Mouse (Mus musculus): ENCODE measurements at regions not wholly inside any gene's neighbourhood (a gene's known extent, or its start where the extent isn't known, plus 50 kb on each side); places are given as distances from the start of the nearest gene placed in this dataset.
"Not testable (repeated sequence)": the region's sequence is repeated elsewhere in the genome, so short reads cannot be mapped to it uniquely, and the experiment has no call there.

- Histone ChIP-seq H3K27ac (ENCODE audit: control insufficient read depth, insufficient read depth, low read depth, low read length) (no peak overlapping the region), H3K4me1 (ENCODE audit: control insufficient read depth, insufficient read depth, low read length) (no peaks in the 10 kb centered on the region), H3K36me3 (ENCODE audit: control insufficient read depth, insufficient read depth, low read length) (no peaks in the 10 kb centered on the region), H3K4me3 (ENCODE audit: control insufficient read depth, low read depth, low read length) (no peak overlapping the region), H3K27me3 (ENCODE audit: control insufficient read depth, insufficient read depth, low read length) (no peaks in the 10 kb centered on the region)
- TF ChIP-seq CTCF (IDR thresholded peaks at IDR 0.05; ENCODE audit: control insufficient read depth, insufficient read depth, insufficient replicate concordance, low read depth, low read length) (no peak), POLR2A (IDR thresholded peaks at IDR 0.05; ENCODE audit: control insufficient read depth, low read depth, low read length) (no peak)
Observed at GRCm38 (mm10) chr6:107222602-107223001, 307.0 kb upstream of the Lrrn1 start.

- not testable (repeated sequence) for H3K27me3 ChIP-seq (ENCODE audit: control insufficient read depth, insufficient read depth, low read length); H3K27ac ChIP-seq (ENCODE audit: control insufficient read depth, insufficient read depth, low read depth, low read length); H3K36me3 ChIP-seq (ENCODE audit: control insufficient read depth, insufficient read depth, low read length); H3K4me3 ChIP-seq (ENCODE audit: control insufficient read depth, low read depth, low read length); H3K4me1 ChIP-seq (ENCODE audit: control insufficient read depth, insufficient read depth, low read length)
Observed at GRCm38 (mm10) chr6:107229843-107230242, 299.7 kb upstream of the Lrrn1 start.

- no peaks in the 10 kb centered on the region for H3K27me3 ChIP-seq (ENCODE audit: control insufficient read depth, insufficient read depth, low read length)
- no peaks in the 10 kb centered on the region for H3K4me1 ChIP-seq (ENCODE audit: control insufficient read depth, insufficient read depth, low read length)
- H3K27ac ChIP-seq (ENCODE audit: control insufficient read depth, insufficient read depth, low read depth, low read length), result no peak overlapping the region
- TF ChIP-seq POLR2A (IDR thresholded peaks at IDR 0.05; ENCODE audit: control insufficient read depth, low read depth, low read length), result no peak
- TF ChIP-seq CTCF (IDR thresholded peaks at IDR 0.05; ENCODE audit: control insufficient read depth, insufficient read depth, insufficient replicate concordance, low read depth, low read length), result no peak
- no peak overlapping the region for H3K4me3 ChIP-seq (ENCODE audit: control insufficient read depth, low read depth, low read length)
- no peaks in the 10 kb centered on the region for H3K36me3 ChIP-seq (ENCODE audit: control insufficient read depth, insufficient read depth, low read length)
Observed at GRCm38 (mm10) chr6:107237692-107238091, 291.9 kb upstream of the Lrrn1 start.

GRCm38 (mm10) chr6:107243981-107244380 is 285.6 kb upstream of the Lrrn1 start:
- no peak for TF ChIP-seq CTCF (IDR thresholded peaks at IDR 0.05; ENCODE audit: control insufficient read depth, insufficient read depth, insufficient replicate concordance, low read depth, low read length)
- TF ChIP-seq POLR2A (IDR thresholded peaks at IDR 0.05; ENCODE audit: control insufficient read depth, low read depth, low read length), result no peak
- no peaks in the 10 kb centered on the region for H3K36me3 ChIP-seq (ENCODE audit: control insufficient read depth, insufficient read depth, low read length)

GRCm38 (mm10) chr6:107280348-107280747 is 249.2 kb upstream of the Lrrn1 start:
- Histone ChIP-seq H3K4me3 (ENCODE audit: control insufficient read depth, low read depth, low read length) (no peak overlapping the region), H3K27ac (ENCODE audit: control insufficient read depth, insufficient read depth, low read depth, low read length) (no peak overlapping the region), H3K36me3 (ENCODE audit: control insufficient read depth, insufficient read depth, low read length) (no peaks in the 10 kb centered on the region), H3K4me1 (ENCODE audit: control insufficient read depth, insufficient read depth, low read length) (no peaks in the 10 kb centered on the region), H3K27me3 (ENCODE audit: control insufficient read depth, insufficient read depth, low read length) (no peaks in the 10 kb centered on the region)
- TF ChIP-seq POLR2A (IDR thresholded peaks at IDR 0.05; ENCODE audit: control insufficient read depth, low read depth, low read length) (no peak), CTCF (IDR thresholded peaks at IDR 0.05; ENCODE audit: control insufficient read depth, insufficient read depth, insufficient replicate concordance, low read depth, low read length) (no peak)

More at GRCm38 (mm10) chr6:107243981-107244380, 285.6 kb upstream of the Lrrn1 start:
- Histone ChIP-seq H3K27me3 (ENCODE audit: control insufficient read depth, insufficient read depth, low read length) (no peaks in the 10 kb centered on the region), H3K4me1 (ENCODE audit: control insufficient read depth, insufficient read depth, low read length) (no peaks in the 10 kb centered on the region), H3K27ac (ENCODE audit: control insufficient read depth, insufficient read depth, low read depth, low read length) (no peak overlapping the region), H3K4me3 (ENCODE audit: control insufficient read depth, low read depth, low read length) (no peak overlapping the region)

- TF ChIP-seq POLR2A (IDR thresholded peaks at IDR 0.05; ENCODE audit: control insufficient read depth, low read depth, low read length) (no peak), CTCF (IDR thresholded peaks at IDR 0.05; ENCODE audit: control insufficient read depth, insufficient read depth, insufficient replicate concordance, low read depth, low read length) (no peak)
- Histone ChIP-seq H3K36me3 (ENCODE audit: control insufficient read depth, insufficient read depth, low read length) (no peaks in the 10 kb centered on the region), H3K27me3 (ENCODE audit: control insufficient read depth, insufficient read depth, low read length) (no peaks in the 10 kb centered on the region), H3K4me3 (ENCODE audit: control insufficient read depth, low read depth, low read length) (no peak overlapping the region), H3K27ac (ENCODE audit: control insufficient read depth, insufficient read depth, low read depth, low read length) (no peak overlapping the region), H3K4me1 (ENCODE audit: control insufficient read depth, insufficient read depth, low read length) (no peaks in the 10 kb centered on the region)
Observed at GRCm38 (mm10) chr6:107290850-107291249, 238.7 kb upstream of the Lrrn1 start.

GRCm38 (mm10) chr6:107303676-107304369 is 225.7 kb upstream of the Lrrn1 start:
- Histone ChIP-seq H3K27me3 (ENCODE audit: control insufficient read depth, insufficient read depth, low read length) (no peaks in the 10 kb centered on the region), H3K4me3 (ENCODE audit: control insufficient read depth, low read depth, low read length) (no peak overlapping the region), H3K27ac (ENCODE audit: control insufficient read depth, insufficient read depth, low read depth, low read length) (no peak overlapping the region), H3K36me3 (ENCODE audit: control insufficient read depth, insufficient read depth, low read length) (no peaks in the 10 kb centered on the region), H3K4me1 (ENCODE audit: control insufficient read depth, insufficient read depth, low read length) (no peaks in the 10 kb centered on the region)
- TF ChIP-seq POLR2A (IDR thresholded peaks at IDR 0.05; ENCODE audit: control insufficient read depth, low read depth, low read length) (no peak), CTCF (IDR thresholded peaks at IDR 0.05; ENCODE audit: control insufficient read depth, insufficient read depth, insufficient replicate concordance, low read depth, low read length) (no peak)

- no peak for TF ChIP-seq CTCF (IDR thresholded peaks at IDR 0.05; ENCODE audit: control insufficient read depth, insufficient read depth, insufficient replicate concordance, low read depth, low read length)
- TF ChIP-seq POLR2A (IDR thresholded peaks at IDR 0.05; ENCODE audit: control insufficient read depth, low read depth, low read length), result no peak
- Histone ChIP-seq H3K4me3 (ENCODE audit: control insufficient read depth, low read depth, low read length) (no peak overlapping the region), H3K36me3 (ENCODE audit: control insufficient read depth, insufficient read depth, low read length) (no peaks in the 10 kb centered on the region), H3K27me3 (ENCODE audit: control insufficient read depth, insufficient read depth, low read length) (no peaks in the 10 kb centered on the region), H3K27ac (ENCODE audit: control insufficient read depth, insufficient read depth, low read depth, low read length) (no peak overlapping the region), H3K4me1 (ENCODE audit: control insufficient read depth, insufficient read depth, low read length) (no peaks in the 10 kb centered on the region)
Observed at GRCm38 (mm10) chr6:107319565-107319964, 210.0 kb upstream of the Lrrn1 start.
